Mouse (Mus musculus) lung, adult 2 months (tissue): ENCODE measurements around the gene Lrmda.

ENCODE experiments used
- CTCF ChIP-seq: fragments of 200-500 bp; IDR thresholded peaks from 2 replicates; pipeline ENCODE4 v1.5.1; 2011; ENCODE audit warnings: mild to moderate bottlenecking, low read length, control low read depth; ENCODE audit not compliant: insufficient read depth
- POLR2A ChIP-seq: fragments of 200-500 bp; IDR thresholded peaks from 2 replicates; pipeline ENCODE4 v1.6.1; 2011; ENCODE audit warnings: low read depth, mild to moderate bottlenecking, control low read depth, low read length, borderline replicate concordance; ENCODE audit errors: extremely low read depth

GRCm38 (mm10) chr14:22700690-22701089, 681.2 kb downstream of the Lrmda start:
- TF ChIP-seq POLR2A = no peak
- no peak for TF ChIP-seq CTCF
